Mouse (Mus musculus): ENCODE measurements around the gene Bcl11a. TPM values are rescaled to one million over a fixed set of nuclear protein-coding genes. Genes with fewer than 3 reads are reported as not detected.

Bcl11a gene
- polyA plus RNA-seq, 1 experiment from 2014 or later, result 116 TPM

GRCm38 (mm10) chr11:24149462-24150220 is 71.8 kb downstream of the Bcl11a start:
- Histone ChIP-seq H3K4me2 (no peak overlapping the region), H3K36me3 (no peaks in the 10 kb centered on the region), H3K4me3 (no peak overlapping the region), H3K4me1 (replicated peaks) (peaks cover 22% of the 10 kb centered on the region), H3K9me3 (no peaks in the 10 kb centered on the region), H3K27me3 (no peaks in the 10 kb centered on the region), H3K27ac (replicated peaks) (no peak overlapping the region), H3K9ac (no peak overlapping the region)
- WGBS, result 64% methylated on average over 9 of the region's 9 CpGs
- ATAC-seq (ENCODE audit: low FRiP score, low read depth), result no peak

- Histone ChIP-seq H3K36me3 (no peaks in the 10 kb centered on the region), H3K27ac (replicated peaks) (no peak overlapping the region), H3K4me2 (no peak overlapping the region), H3K9me3 (no peaks in the 10 kb centered on the region), H3K4me3 (no peak overlapping the region), H3K9ac (no peak overlapping the region), H3K27me3 (no peaks in the 10 kb centered on the region), H3K4me1 (replicated peaks) (peaks cover 24% of the 10 kb centered on the region)
- no peak for ATAC-seq (ENCODE audit: low FRiP score, low read depth)
- WGBS, result 89% methylated on average over 7 of the region's 7 CpGs
These were observed 74.4 kb downstream of the Bcl11a start for GRCm38 (mm10) chr11:24152076-24152784.

GRCm38 (mm10) chr11:24153049-24153448 is 75.2 kb downstream of the Bcl11a start:
- peaks cover 30% of the 10 kb centered on the region for H3K4me1 ChIP-seq (replicated peaks)
- 36% methylated on average over 10 of the region's 10 CpGs for WGBS

GRCm38 (mm10) chr11:24158026-24158425 is 80.2 kb downstream of the Bcl11a start:
- Histone ChIP-seq H3K4me1 (replicated peaks) (peaks cover 46% of the 10 kb centered on the region), H3K9ac (no peak overlapping the region), H3K27me3 (no peaks in the 10 kb centered on the region), H3K4me2 (no peak overlapping the region), H3K9me3 (no peaks in the 10 kb centered on the region), H3K4me3 (no peak overlapping the region), H3K27ac (replicated peaks) (no peak overlapping the region), H3K36me3 (no peaks in the 10 kb centered on the region)
- no peak for ATAC-seq (ENCODE audit: low FRiP score, low read depth)
- WGBS, result 71% methylated on average over 9 of the region's 9 CpGs

More at GRCm38 (mm10) chr11:24153049-24153448, 75.2 kb downstream of the Bcl11a start:
- no peaks in the 10 kb centered on the region for H3K36me3 ChIP-seq
- H3K4me3 ChIP-seq, result no peak overlapping the region
- no peak overlapping the region for H3K9ac ChIP-seq
- H3K27me3 ChIP-seq, result no peaks in the 10 kb centered on the region
- no peak overlapping the region for H3K27ac ChIP-seq (replicated peaks)
- no peak overlapping the region for H3K4me2 ChIP-seq
- H3K9me3 ChIP-seq, result no peaks in the 10 kb centered on the region
- ATAC-seq (ENCODE audit: low FRiP score, low read depth), result peak; percentile 72; the same call in 1 of the 2 replicates

GRCm38 (mm10) chr11:24159656-24160055 is 81.8 kb downstream of the Bcl11a start:
- H3K27me3 ChIP-seq, result no peaks in the 10 kb centered on the region
- no peak overlapping the region for H3K9ac ChIP-seq
- peaks cover 37% of the 10 kb centered on the region for H3K4me1 ChIP-seq (replicated peaks)
- no peak overlapping the region for H3K4me3 ChIP-seq
- WGBS, result 88% methylated on average over 2 of the region's 2 CpGs
- no peak for ATAC-seq (ENCODE audit: low FRiP score, low read depth)
- no peak overlapping the region for H3K27ac ChIP-seq (replicated peaks)
- no peaks in the 10 kb centered on the region for H3K9me3 ChIP-seq
- no peak overlapping the region for H3K4me2 ChIP-seq
- H3K36me3 ChIP-seq, result peaks cover 5% of the 10 kb centered on the region; the same call in 1 of the 2 replicates

GRCm38 (mm10) chr11:24161458-24161857 is 83.6 kb downstream of the Bcl11a start:
- 51% methylated on average over 2 of the region's 2 CpGs for WGBS
- peaks cover 5% of the 10 kb centered on the region; the same call in 1 of the 2 replicates for H3K36me3 ChIP-seq
- H3K4me3 ChIP-seq, result no peak overlapping the region
- no peak overlapping the region for H3K27ac ChIP-seq (replicated peaks)
- no peaks in the 10 kb centered on the region for H3K27me3 ChIP-seq
- ATAC-seq (ENCODE audit: low FRiP score, low read depth), result no peak
- H3K4me1 ChIP-seq (replicated peaks), result peaks cover 37% of the 10 kb centered on the region
- no peaks in the 10 kb centered on the region for H3K9me3 ChIP-seq
- no peak overlapping the region for H3K4me2 ChIP-seq
- no peak overlapping the region for H3K9ac ChIP-seq

- H3K4me3 ChIP-seq, result no peak overlapping the region
- H3K27ac ChIP-seq (replicated peaks), result no peak overlapping the region
These were observed 84.2 kb downstream of the Bcl11a start for GRCm38 (mm10) chr11:24162056-24162455.

GRCm38 (mm10) chr11:24163072-24163471 is 85.2 kb downstream of the Bcl11a start:
- 96% methylated on average over 8 of the region's 8 CpGs for WGBS
- H3K36me3 ChIP-seq, result peaks cover 5% of the 10 kb centered on the region; the same call in 1 of the 2 replicates
- H3K4me2 ChIP-seq, result no peak overlapping the region
- H3K27me3 ChIP-seq, result no peaks in the 10 kb centered on the region
- H3K9me3 ChIP-seq, result no peaks in the 10 kb centered on the region
- no peak overlapping the region for H3K27ac ChIP-seq (replicated peaks)
- H3K9ac ChIP-seq, result no peak overlapping the region
- no peak for ATAC-seq (ENCODE audit: low FRiP score, low read depth)
- H3K4me3 ChIP-seq, result no peak overlapping the region
- peaks cover 25% of the 10 kb centered on the region for H3K4me1 ChIP-seq (replicated peaks)

More at GRCm38 (mm10) chr11:24162056-24162455, 84.2 kb downstream of the Bcl11a start:
- Histone ChIP-seq H3K4me1 (replicated peaks) (peaks cover 34% of the 10 kb centered on the region), H3K9me3 (no peaks in the 10 kb centered on the region), H3K27me3 (no peaks in the 10 kb centered on the region), H3K36me3 (peaks cover 5% of the 10 kb centered on the region; the same call in 1 of the 2 replicates), H3K4me2 (no peak overlapping the region), H3K9ac (no peak overlapping the region)
- 36% methylated on average over 7 of the region's 7 CpGs for WGBS
- ATAC-seq (ENCODE audit: low FRiP score, low read depth), result peak; percentile 71

- 97% methylated on average over 26 of the region's 26 CpGs for WGBS
- Histone ChIP-seq H3K27me3 (no peaks in the 10 kb centered on the region), H3K4me3 (no peak overlapping the region), H3K27ac (replicated peaks) (no peak overlapping the region), H3K4me1 (replicated peaks) (peaks cover 21% of the 10 kb centered on the region), H3K36me3 (peaks cover 5% of the 10 kb centered on the region; the same call in 1 of the 2 replicates), H3K9me3 (no peaks in the 10 kb centered on the region), H3K4me2 (no peak overlapping the region), H3K9ac (no peak overlapping the region)
- ATAC-seq (ENCODE audit: low FRiP score, low read depth), result no peak
These were observed 86.2 kb downstream of the Bcl11a start for GRCm38 (mm10) chr11:24164065-24164464.

GRCm38 (mm10) chr11:24171675-24172285 is 93.9 kb downstream of the Bcl11a start:
- no peak overlapping the region for H3K4me2 ChIP-seq
- 71% methylated on average over 5 of the region's 5 CpGs for WGBS
- no peak for ATAC-seq (ENCODE audit: low FRiP score, low read depth)
- no peak overlapping the region for H3K4me3 ChIP-seq
- no peaks in the 10 kb centered on the region for H3K4me1 ChIP-seq (replicated peaks)
- no peaks in the 10 kb centered on the region for H3K36me3 ChIP-seq
- H3K27me3 ChIP-seq, result no peaks in the 10 kb centered on the region
- no peaks in the 10 kb centered on the region for H3K9me3 ChIP-seq
- no peak overlapping the region for H3K9ac ChIP-seq
- H3K27ac ChIP-seq (replicated peaks), result 0 out of 2 replicates have a peak overlapping the region, but pooled peaks have one; percentile 5

GRCm38 (mm10) chr11:24172585-24172984 is 94.7 kb downstream of the Bcl11a start:
- Histone ChIP-seq H3K27me3 (no peaks in the 10 kb centered on the region), H3K36me3 (no peaks in the 10 kb centered on the region), H3K4me2 (no peak overlapping the region), H3K4me3 (no peak overlapping the region), H3K4me1 (replicated peaks) (no peaks in the 10 kb centered on the region), H3K27ac (replicated peaks) (no peak overlapping the region), H3K9ac (no peak overlapping the region), H3K9me3 (no peaks in the 10 kb centered on the region)
- WGBS, result 92% methylated on average over 17 of the region's 17 CpGs
- 0 out of 2 replicates have a peak, but pooled peaks have one; percentile 5 for ATAC-seq (ENCODE audit: low FRiP score, low read depth)

Measured in hindbrain, embryonic 15.5 days (tissue).